Mouse (Mus musculus) spleen, adult 2 months (tissue): ENCODE measurements at regions not wholly inside any gene's neighbourhood (a gene's known extent, or its start where the extent isn't known, plus 50 kb on each side); places are given as distances from the start of the nearest gene placed in this dataset.
"Not testable (repeated sequence)": the region's sequence is repeated elsewhere in the genome, so short reads cannot be mapped to it uniquely, and the experiment has no call there.

Source experiments
- CTCF ChIP-seq: fragments of 200-500 bp; IDR thresholded peaks from 2 replicates; pipeline ENCODE4 v1.5.1; 2011; ENCODE audit warnings: mild to moderate bottlenecking, inconsistent platforms; ENCODE audit not compliant: insufficient read depth, insufficient read length, insufficient replicate concordance; ENCODE audit errors: extremely low read depth
- POLR2A ChIP-seq: fragments of 200-500 bp; IDR thresholded peaks from 2 replicates; pipeline ENCODE4 v1.6.1; 2011; ENCODE audit warnings: low read depth, low read length, inconsistent platforms

GRCm38 (mm10) chr6:37785280-37785679, 85.3 kb upstream of the Trim24 start:
- TF ChIP-seq POLR2A, CTCF: not testable (repeated sequence)
